Mouse (Mus musculus) kidney, adult 2 months (tissue): ENCODE measurements around the gene Adipor2.

Experiments
- CTCF ChIP-seq: fragments of 200-500 bp; conservative IDR thresholded peaks from 2 replicates; pipeline ENCODE4 v1.5.1; 2011; ENCODE audit warnings: low read depth, mild to moderate bottlenecking, control low read depth, low read length, moderate library complexity, mixed read lengths; ENCODE audit not compliant: insufficient read depth, insufficient read length
- POLR2A ChIP-seq: fragments of 200-500 bp; IDR thresholded peaks from one replicate; pipeline ENCODE4 v1.6.1; 2011; ENCODE audit warnings: low read depth, low read length, control low read depth

GRCm38 (mm10) chr6:119405310-119405709 is 12.2 kb downstream of the Adipor2 start:
- TF ChIP-seq CTCF (no peak), POLR2A (no peak)
